Mouse (Mus musculus) right cerebral cortex, postnatal 36 days (tissue): Measurements from ENCODE around the gene Lyst.

Experiments used
- DNase-seq, 2 experiments: peaks; one replicate each; pipeline ENCODE4 v3.0.0; 2022; ENCODE audit warnings: low spot score in 2 of 2, mixed read lengths in 1 of 2

Lyst gene

DNA sequence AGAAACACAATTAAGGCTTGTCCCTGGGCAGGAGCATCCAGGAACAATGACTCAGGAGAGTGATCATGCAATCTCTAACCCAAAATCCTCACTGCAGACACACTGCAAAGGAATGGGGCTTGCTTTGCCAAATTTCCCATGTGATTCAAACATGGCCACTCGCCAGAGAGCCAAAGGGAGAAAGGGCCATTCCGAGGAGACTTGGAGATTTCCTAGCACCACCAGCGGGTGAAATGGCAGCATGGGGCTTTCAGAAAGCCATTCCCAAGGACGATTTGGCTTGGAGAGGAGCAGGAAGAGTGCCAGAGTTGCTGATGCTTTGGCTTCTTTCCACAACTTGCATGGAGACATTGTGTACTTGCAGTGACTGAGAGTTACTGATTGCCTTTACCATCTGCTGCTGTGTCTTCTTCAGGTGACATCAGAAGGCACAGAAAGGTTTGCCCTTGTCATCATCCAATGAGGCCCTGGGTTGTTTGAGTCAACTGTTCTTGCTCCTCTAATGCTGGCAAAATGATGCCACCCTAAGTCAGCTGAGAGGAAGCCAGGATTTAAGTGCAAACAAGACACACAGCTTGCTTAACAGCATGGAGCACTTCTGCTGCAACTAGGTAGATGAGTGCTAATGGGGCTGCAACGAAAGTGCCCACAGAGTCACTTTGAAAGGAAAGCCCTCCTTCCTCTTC lies 16.5 kb upstream of the Lyst start:
- DNase-seq: peak in 1 of 2 experiments; percentile 28

DNA sequence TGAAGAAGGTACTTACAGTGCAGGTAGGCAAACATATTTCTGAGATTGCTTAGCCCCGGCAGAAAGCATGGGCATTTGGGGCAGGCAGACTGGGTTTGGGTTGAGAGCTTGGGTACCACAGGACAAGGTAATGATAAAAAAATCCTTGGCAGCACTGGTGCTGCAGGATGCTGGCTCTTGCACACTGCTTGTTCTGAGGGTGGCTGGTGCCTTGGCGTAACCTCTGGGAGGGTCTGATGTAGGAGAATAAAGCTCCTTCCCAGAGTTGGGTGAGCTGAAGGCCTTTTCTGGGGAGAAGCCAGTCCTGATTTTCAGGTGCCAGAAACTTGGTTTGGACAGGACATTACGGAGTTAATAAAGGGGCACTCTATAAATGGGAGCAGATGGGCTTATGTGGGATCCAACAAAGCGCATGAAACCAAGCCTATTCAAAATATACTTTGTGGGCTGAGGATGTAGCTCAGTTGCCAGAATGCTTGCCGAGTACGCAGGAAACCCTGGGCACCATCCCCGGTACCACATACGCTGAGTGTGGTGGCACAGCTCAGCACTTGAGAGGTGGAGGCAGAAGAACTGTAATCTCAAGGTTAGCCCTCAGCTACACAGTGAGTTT lies 15.8 kb upstream of the Lyst start:
- peak; percentile 47 to 72 for DNase-seq

DNA sequence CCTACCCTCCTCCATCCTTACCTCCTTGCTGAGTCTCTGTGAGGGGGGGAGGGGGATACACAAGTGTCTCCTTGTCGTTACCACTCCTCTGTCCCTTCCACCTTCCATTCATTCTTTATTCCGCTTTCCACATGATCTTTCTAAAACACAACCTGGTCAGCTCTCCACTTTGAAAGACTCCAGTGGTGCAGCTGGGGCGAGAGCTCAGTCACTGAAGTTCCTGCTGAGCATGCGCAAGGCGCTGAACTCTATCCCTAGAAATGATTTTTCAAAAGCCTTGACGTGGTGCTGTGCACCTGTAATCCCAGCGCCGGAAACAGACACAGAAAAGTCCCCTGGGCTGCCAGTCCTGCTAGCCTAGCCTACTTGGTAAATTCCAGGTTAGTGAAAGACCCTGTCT lies 15.1 kb upstream of the Lyst start:
- no peak for DNase-seq

DNA sequence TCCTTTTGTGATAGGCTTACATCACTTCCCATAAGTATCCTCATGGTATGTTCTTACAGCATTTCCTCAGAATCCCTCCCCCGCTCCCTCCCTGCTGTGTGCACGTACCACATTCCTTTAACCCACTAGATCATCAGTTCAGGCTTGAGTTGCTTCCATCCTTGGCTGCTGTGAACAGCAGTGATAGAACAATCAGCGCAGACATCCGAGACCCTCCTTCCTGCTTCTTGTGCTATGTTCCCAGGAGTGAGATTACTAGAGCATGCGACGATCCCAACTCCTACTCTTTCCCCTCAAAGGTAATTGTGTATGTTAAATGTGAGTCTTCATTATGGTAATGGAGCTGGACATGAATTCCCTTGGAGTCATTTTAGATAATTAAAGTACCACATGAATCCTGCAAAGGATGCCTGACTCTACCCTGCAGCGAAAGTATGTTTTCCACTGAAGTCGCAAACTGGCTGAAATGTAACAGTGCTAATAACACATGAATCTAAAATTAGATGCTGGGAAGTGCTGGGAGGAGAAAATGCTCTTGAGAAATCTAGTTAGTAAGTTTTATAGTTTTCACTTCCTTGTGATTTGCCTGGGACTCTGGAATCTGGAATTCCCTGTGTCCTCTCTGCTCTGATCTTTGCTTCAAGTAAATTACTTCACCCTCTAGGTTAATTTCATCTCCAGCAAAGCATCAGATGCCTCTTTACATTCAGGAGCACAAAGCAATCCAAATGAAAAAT lies 13.6 kb upstream of the Lyst start:
- DNase-seq: no peak

DNA sequence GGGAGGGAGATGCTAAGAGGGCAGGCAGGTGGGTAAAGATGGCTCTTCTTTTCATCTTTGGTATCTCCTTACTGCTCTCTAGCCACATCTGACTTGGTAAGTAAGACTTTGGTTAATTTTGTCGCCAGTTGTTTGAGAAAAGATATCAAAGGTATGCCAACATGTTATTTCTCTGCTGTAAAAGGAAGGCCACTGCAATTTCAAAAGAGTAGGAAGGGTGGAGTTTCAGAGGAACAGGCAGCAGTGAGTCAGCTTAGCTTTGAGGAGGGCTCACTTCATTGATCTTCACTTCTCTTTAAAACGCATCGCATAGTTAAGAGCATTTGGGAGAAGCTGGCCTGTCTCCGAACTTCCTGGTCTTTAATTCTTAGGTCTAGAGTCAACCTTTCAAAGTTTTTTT lies 8.2 kb upstream of the Lyst start:
- no peak for DNase-seq

GRCm38 (mm10) chr13:13583473-13583872 lies 6.7 kb upstream of the Lyst start:
- DNase-seq: no peak

DNA sequence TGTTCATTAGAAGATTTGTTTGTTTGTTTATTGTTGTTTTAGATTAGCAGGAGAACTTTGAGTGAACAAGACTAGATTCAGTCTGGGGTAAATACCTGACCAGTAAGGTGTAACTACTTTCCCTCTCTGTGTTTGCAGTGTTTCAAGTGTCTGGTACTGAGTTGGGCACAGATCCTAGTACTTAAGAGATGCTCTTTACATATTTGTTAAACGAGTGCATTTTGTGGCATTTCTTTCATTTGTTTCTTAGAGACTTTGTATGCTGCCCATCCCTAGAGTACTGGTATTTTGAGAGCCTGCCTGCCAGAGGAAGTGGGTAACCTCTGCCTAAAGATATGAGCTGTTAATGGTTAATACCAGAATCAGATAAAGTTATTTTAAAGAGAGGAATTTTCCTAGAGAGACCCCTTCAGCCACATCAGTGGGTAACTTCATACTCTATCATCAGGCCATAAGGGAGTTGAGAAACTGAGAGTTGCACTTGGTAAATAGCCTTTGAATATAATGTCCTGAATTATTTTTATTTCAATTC lies 2.5 kb upstream of the Lyst start:
- DNase-seq: no peak

DNA sequence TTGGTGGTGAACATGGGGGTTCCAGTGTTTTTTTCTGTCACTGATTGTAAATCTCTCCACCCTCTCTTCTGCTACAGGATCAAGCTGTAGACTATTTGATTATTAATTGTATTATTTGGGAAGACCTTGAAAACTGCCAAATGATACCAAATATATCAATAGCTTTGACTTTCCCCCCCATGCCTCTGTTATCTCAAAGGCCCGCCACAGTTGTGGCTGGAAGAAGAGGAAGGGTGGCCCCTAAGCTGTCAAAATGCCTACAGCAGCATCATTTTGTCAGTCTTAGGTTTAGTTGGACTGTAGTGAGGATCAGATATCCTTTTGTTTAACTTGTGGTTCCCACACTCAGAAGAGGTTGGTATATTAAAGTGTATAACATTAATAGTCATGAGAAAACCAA lies 1.7 kb upstream of the Lyst start:
- no peak for DNase-seq

GRCm38 (mm10) chr13:13589032-13589431 lies 1.2 kb upstream of the Lyst start:
- no peak for DNase-seq

DNA sequence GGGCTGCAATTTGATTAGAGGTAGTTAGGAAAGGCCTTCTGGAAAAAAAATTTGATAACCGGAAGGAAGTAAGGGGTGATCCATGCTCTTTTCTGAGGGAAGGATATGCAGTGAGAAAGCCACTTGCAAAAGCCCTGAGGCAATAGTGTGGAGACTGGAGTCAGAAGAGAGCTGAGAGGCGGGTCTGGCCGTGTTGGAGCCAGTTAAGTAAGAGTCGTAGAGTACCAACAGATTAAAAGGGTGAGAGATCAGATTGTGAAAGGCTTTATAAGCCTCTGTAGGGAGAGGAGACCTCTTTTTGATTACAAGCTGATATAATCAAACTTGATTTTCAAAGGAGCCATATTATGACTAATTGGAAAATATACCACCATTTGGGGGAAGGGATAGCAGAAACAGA lies 1.7 kb downstream of the Lyst start:
- DNase-seq: no peak

GRCm38 (mm10) chr13:13596424-13597044 lies 6.3 kb downstream of the Lyst start:
- DNase-seq: no peak

DNA sequence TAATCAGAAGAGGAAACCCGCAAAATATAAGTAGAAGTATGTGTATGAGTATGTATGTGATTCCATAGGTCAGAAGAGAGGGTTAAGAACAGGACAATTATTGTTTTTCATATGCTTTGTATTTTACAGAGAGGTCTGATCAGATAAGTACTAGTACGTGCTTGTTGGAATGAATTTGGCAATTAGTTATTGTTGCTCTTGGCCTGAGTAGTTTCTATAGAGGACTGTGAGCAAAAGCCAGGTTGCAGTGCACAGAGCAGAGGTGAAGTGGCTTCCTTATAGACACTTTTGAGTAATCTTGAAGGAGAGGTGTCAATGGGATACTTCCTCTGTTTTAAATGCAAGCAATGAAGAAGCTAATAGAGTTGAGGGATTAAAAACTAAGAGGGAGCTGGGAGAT lies 7.7 kb downstream of the Lyst start:
- DNase-seq: no peak

DNA sequence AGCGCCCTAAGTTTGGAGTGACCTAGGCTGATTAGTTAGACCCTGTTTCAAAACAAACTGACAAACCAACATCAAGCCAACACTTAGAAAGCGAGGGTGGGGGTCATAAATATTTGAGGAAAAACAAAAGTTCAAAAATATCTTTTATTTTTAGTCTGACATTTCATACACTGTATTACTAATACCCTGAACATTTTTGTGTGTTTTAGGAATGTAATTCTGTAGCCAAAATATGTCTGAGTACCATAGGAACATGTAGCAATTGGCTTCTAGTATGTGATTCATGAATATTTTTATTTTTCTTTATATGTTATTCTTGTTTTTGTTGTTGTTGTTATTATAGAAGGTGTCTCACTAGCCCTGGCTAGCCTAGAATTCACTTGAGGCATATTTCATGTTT lies 11.2 kb downstream of the Lyst start:
- DNase-seq: no peak

- DNase-seq: no peak
These were observed 16.0 kb downstream of the Lyst start for GRCm38 (mm10) chr13:13606149-13606548.

DNA sequence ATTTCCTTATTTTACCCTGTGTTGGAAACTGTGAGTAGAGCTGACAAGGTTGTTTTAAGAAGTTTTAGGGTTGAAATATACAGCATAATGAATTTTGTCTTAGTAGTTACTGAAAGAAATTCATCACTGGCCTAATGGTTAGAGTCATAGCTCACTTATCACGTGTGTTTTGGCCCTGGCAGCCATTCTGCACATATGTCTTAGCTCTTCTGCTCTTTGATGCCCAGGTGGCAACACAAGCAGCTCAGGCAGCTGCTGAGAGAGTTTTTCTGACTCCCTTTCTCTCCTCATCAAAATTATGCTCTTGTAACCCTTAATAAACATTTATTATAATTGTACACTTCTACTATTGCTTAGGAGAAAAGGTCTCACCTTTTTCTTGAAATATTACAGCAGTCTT lies 18.1 kb downstream of the Lyst start:
- DNase-seq: no peak

DNA sequence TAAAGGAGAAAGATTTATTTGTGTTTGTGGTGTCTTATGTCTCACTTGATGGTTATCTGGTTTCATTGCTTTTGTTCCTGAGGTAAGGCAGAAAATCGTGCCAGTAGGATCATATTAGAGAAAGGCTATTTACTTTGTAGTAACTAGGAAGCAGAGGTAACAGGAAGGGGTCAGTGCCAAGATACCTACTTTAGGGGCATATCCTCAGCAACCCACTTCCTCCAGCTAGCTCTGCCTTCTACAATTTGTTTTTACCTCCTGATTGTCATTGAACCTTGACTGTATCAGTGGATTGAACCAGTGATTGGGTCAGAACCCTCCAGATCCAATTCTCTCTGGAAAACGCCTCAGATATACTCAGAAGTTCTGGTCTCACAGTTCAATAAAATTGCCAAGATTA lies 19.5 kb downstream of the Lyst start:
- no peak for DNase-seq

DNA sequence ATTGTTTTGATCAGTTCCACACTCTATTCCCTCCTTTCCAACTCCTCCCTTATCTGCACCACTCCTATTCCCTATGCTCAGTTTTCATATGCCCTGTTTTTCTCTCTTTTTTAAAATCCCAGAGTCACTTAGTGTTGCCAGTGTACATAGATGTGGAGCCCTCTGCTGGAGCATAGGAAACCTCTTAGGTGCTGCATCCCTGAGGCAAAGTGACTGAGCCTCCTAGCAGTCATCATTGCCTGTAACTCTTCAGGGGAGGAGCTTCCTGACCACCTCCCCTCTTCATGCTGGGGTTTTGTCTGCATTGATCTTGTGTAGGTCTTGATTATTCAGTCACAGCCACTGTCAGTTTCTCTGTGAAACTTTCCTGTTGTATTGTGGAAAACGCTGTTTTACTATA lies 22.7 kb downstream of the Lyst start:
- no peak for DNase-seq

- DNase-seq: no peak
These were observed 24.0 kb downstream of the Lyst start for GRCm38 (mm10) chr13:13614235-13614634.

- no peak for DNase-seq
These were observed 31.3 kb downstream of the Lyst start for GRCm38 (mm10) chr13:13621456-13621855.

- DNase-seq: no peak
These were observed 32.4 kb downstream of the Lyst start for GRCm38 (mm10) chr13:13622565-13622964.

- DNase-seq: no peak
These were observed 43.5 kb downstream of the Lyst start for GRCm38 (mm10) chr13:13633746-13634145.

- no peak for DNase-seq
These were observed 44.5 kb downstream of the Lyst start for GRCm38 (mm10) chr13:13634706-13635105.
